Mouse (Mus musculus) MEL (cell line): ENCODE results near the gene Snrnp40. TPM values are rescaled to one million over a fixed set of nuclear protein-coding genes. Genes with fewer than 3 reads are reported as not detected.

Experiments
- DNase-seq: peaks from one replicate; pipeline ENCODE4 v3.0.0; 2011; ENCODE audit warnings: low read depth, low spot score
- H3K27ac ChIP-seq: 2 replicates; pipeline ENCODE4 v1.5.1; 2012; ENCODE audit warnings: low read depth, mild to moderate bottlenecking, control low read depth, low read length, moderate library complexity; ENCODE audit not compliant: control insufficient read depth
- H3K27me3 ChIP-seq, 2 experiments: fragments of 150-350 bp in 1 of 2; sonication (generic) in 1 of 2; 2 replicates each; pipeline ENCODE4 v1.6.1; 2012; ENCODE audit warnings: low read length in 2 of 2, mild to moderate bottlenecking in 2 of 2, improper control_type of control experiment in 1 of 2, moderate library complexity in 1 of 2; ENCODE audit not compliant: insufficient read depth in 2 of 2, control insufficient read depth in 1 of 2
- H3K36me3 ChIP-seq, 2 experiments: 2 replicates each; pipeline ENCODE4 v1.6.1; 2012 to 2014; ENCODE audit warnings: low read length in 2 of 2, improper control_type of control experiment in 1 of 2, inconsistent platforms in 1 of 2, mild to moderate bottlenecking in 1 of 2; ENCODE audit not compliant: insufficient read depth in 2 of 2, control insufficient read depth in 1 of 2
- H3K4me1 ChIP-seq, 2 experiments: fragments of 150-350 bp in 1 of 2; sonication (generic) in 1 of 2; 2 replicates each; pipeline ENCODE4 v1.6.1; 2012; ENCODE audit warnings: low read length in 2 of 2, improper control_type of control experiment in 1 of 2, mild to moderate bottlenecking in 1 of 2; ENCODE audit not compliant: insufficient read depth in 2 of 2, control insufficient read depth in 1 of 2
- H3K4me3 ChIP-seq, 2 experiments: fragments of 150-350 bp in 1 of 2; sonication (generic) in 1 of 2; 2 replicates each; pipeline ENCODE4 v1.5.1; 2012; ENCODE audit warnings: low read depth in 2 of 2, low read length in 2 of 2, mild to moderate bottlenecking in 2 of 2, moderate library complexity in 2 of 2, control low read depth in 1 of 2, improper control_type of control experiment in 1 of 2; ENCODE audit not compliant: control insufficient read depth in 1 of 2, insufficient read depth in 1 of 2
- H3K79me2 ChIP-seq: 2 replicates; pipeline ENCODE4 v1.6.1; 2012; ENCODE audit warnings: mild to moderate bottlenecking, low read length, moderate library complexity; ENCODE audit not compliant: control insufficient read depth, poor library complexity, insufficient read depth
- H3K9ac ChIP-seq: 2 replicates; pipeline ENCODE4 v1.6.1; 2012; ENCODE audit warnings: low read depth, mild to moderate bottlenecking, control low read depth, low read length, moderate library complexity; ENCODE audit not compliant: control insufficient read depth, poor library complexity, severe bottlenecking
- H3K9me3 ChIP-seq: fragments of 150-350 bp; sonication (generic); replicated peaks from 2 replicates; pipeline ENCODE4 v1.6.1; 2012; ENCODE audit warnings: mild to moderate bottlenecking, low read length, improper control_type of control experiment, moderate library complexity; ENCODE audit not compliant: insufficient read depth
- CTCF ChIP-seq, 3 experiments: IDR thresholded peaks in 2 of 3; conservative IDR thresholded peaks in 1 of 3; 2 replicates each; pipeline ENCODE4 v1.5.1; 2011 to 2012; ENCODE audit warnings: low read length in 3 of 3, low read depth in 2 of 3, mild to moderate bottlenecking in 2 of 3, improper control_type of control experiment in 1 of 3, inconsistent platforms in 1 of 3, mixed read lengths in 1 of 3, moderate library complexity in 1 of 3; ENCODE audit not compliant: control insufficient read depth in 1 of 3, insufficient read depth in 1 of 3, poor library complexity in 1 of 3, severe bottlenecking in 1 of 3
- ELF1 ChIP-seq: IDR thresholded peaks from 2 replicates; pipeline ENCODE4 v1.6.1; 2014; ENCODE audit warnings: low read depth, mild to moderate bottlenecking, inconsistent platforms, low read length, improper control_type of control experiment, moderate library complexity
- EP300 ChIP-seq, 2 experiments: IDR thresholded peaks; 2 replicates each; pipeline ENCODE4 v1.6.1; 2011; ENCODE audit warnings: improper control_type of control experiment in 2 of 2, low read length in 2 of 2, low read depth in 1 of 2, mild to moderate bottlenecking in 1 of 2
- GABPA ChIP-seq: IDR thresholded peaks from 2 replicates; pipeline ENCODE4 v1.6.1; 2012; ENCODE audit warnings: low read depth, mild to moderate bottlenecking, inconsistent platforms, low read length, improper control_type of control experiment, moderate library complexity
- HCFC1 ChIP-seq: IDR thresholded peaks from 2 replicates; pipeline ENCODE4 v1.6.1; 2012; ENCODE audit warnings: low read depth, mild to moderate bottlenecking, inconsistent platforms, low read length, improper control_type of control experiment, moderate library complexity
- JUND ChIP-seq: IDR thresholded peaks from 2 replicates; pipeline ENCODE4 v1.6.1; 2011; ENCODE audit warnings: low read depth, mild to moderate bottlenecking, improper control_type of control experiment, low read length
- KAT2A ChIP-seq: conservative IDR thresholded peaks from 2 replicates; pipeline ENCODE4 v1.6.1; 2012; ENCODE audit warnings: low read depth, low read length, improper control_type of control experiment, inconsistent platforms
- MXI1 ChIP-seq: IDR thresholded peaks from 2 replicates; pipeline ENCODE4 v1.6.1; 2011; ENCODE audit warnings: mild to moderate bottlenecking, low read depth, low read length, improper control_type of control experiment
- MYB ChIP-seq: IDR thresholded peaks from 2 replicates; pipeline ENCODE4 v1.6.1; 2011; ENCODE audit warnings: mild to moderate bottlenecking, low read depth, low read length, improper control_type of control experiment
- POLR2AphosphoS5 ChIP-seq: IDR thresholded peaks from 2 replicates; pipeline ENCODE4 v1.6.1; 2012; ENCODE audit warnings: low read depth, borderline replicate concordance, mild to moderate bottlenecking, inconsistent platforms, low read length, moderate library complexity, mixed read lengths
- RAD21 ChIP-seq: IDR thresholded peaks from 2 replicates; pipeline ENCODE4 v1.6.1; 2011; ENCODE audit warnings: mild to moderate bottlenecking, low read depth, low read length, improper control_type of control experiment
- SIN3A ChIP-seq: IDR thresholded peaks from 2 replicates; pipeline ENCODE4 v1.6.1; 2012; ENCODE audit warnings: low read length, improper control_type of control experiment, inconsistent platforms
- SMC3 ChIP-seq: IDR thresholded peaks from 2 replicates; pipeline ENCODE4 v1.6.1; 2011; ENCODE audit warnings: low read depth, low read length, improper control_type of control experiment
- TBP ChIP-seq: IDR thresholded peaks from 2 replicates; pipeline ENCODE4 v1.8.0; 2011; ENCODE audit warnings: low read depth, low read length, improper control_type of control experiment
- polyA plus RNA-seq, 2 experiments: library from polyadenylated mRNA; stranded (reverse) in 1 of 2; unstranded in 1 of 2; fragments of >175 nt in 1 of 2; fragments of >200 nt in 1 of 2; gene quantifications; 2 replicates each; pipeline versions ENCODE4 v1.2.1 to v1.2.4; 2012; ENCODE audit warnings: low replicate concordance in 2 of 2, low read depth in 1 of 2; ENCODE audit not compliant: insufficient read length in 2 of 2, insufficient read depth in 1 of 2, missing spikeins in 1 of 2
- total RNA-seq: library from RNA; depleted of rRNA; stranded (reverse); fragments of 300-350 nt; gene quantifications from 2 replicates; pipeline ENCODE4 v1.2.3, GENCODE M21; 2012

Snrnp40 gene
- total and polyA plus RNA-seq, 3 experiments: 127 to 371 (median 151) TPM

- Histone ChIP-seq H3K4me1 (no peaks in the 10 kb centered on the region), H3K27me3 (no peaks in the 10 kb centered on the region), H3K36me3 (no peaks in the 10 kb centered on the region; a peak in 1 of 4 replicates), H3K79me2 (no peaks in the 10 kb centered on the region), H3K9ac (no peak overlapping the region), H3K4me3 (no peak overlapping the region), H3K9me3 (no peaks in the 10 kb centered on the region), H3K27ac (no peak overlapping the region)
- no peak for TF ChIP-seq JUND
- TF ChIP-seq EP300 (IDR thresholded peaks at IDR 0.05; ENCODE audit: low read depth in 1 of 2, low read length in 2 of 2): no peak
- no peak for TF ChIP-seq CTCF (IDR thresholded peaks at IDR 0.05 in 2 of 3, conservative IDR thresholded peaks at IDR 0.05 in 1 of 3; ENCODE audit: control insufficient read depth in 1 of 3, insufficient read depth in 1 of 3, low read depth in 2 of 3, low read length in 3 of 3, poor library complexity in 1 of 3, severe bottlenecking in 1 of 3)
- TF ChIP-seq GABPA: no peak
- no peak for TF ChIP-seq ELF1
- DNase-seq: no peak
These were observed 24.1 kb upstream of the Snrnp40 start for GRCm38 (mm10) chr4:130335867-130336266.

GRCm38 (mm10) chr4:130341691-130342090 is 18.2 kb upstream of the Snrnp40 start:
- 0 out of 2 replicates have a peak, but pooled peaks have one; percentile 41 for TF ChIP-seq JUND
- peak; percentile 65 for TF ChIP-seq RAD21
- TF ChIP-seq MYB: no peak
- no peak for TF ChIP-seq EP300 (IDR thresholded peaks at IDR 0.05; ENCODE audit: low read depth in 1 of 2, low read length in 2 of 2)
- no peak for TF ChIP-seq POLR2AphosphoS5
- peak; percentile 39 to 90 (median 88) for TF ChIP-seq CTCF (IDR thresholded peaks at IDR 0.05 in 2 of 3, conservative IDR thresholded peaks at IDR 0.05 in 1 of 3; ENCODE audit: control insufficient read depth in 1 of 3, insufficient read depth in 1 of 3, low read depth in 2 of 3, low read length in 3 of 3, poor library complexity in 1 of 3, severe bottlenecking in 1 of 3)
- TF ChIP-seq MXI1: 0 out of 2 replicates have a peak, but pooled peaks have one; percentile 29
- peak; percentile 67 for TF ChIP-seq SMC3
- TF ChIP-seq HCFC1: 0 out of 2 replicates have a peak, but pooled peaks have one; percentile 23
- no peak for TF ChIP-seq TBP
- peak; percentile 63; the same call in 1 of the 2 replicates for TF ChIP-seq SIN3A
- TF ChIP-seq, all 39 proteins: peak for 7
- Histone ChIP-seq H3K4me1 (no peaks in the 10 kb centered on the region), H3K36me3 (no peaks in the 10 kb centered on the region; a peak in 1 of 4 replicates), H3K79me2 (no peaks in the 10 kb centered on the region), H3K27me3 (no peaks in the 10 kb centered on the region), H3K9me3 (no peaks in the 10 kb centered on the region), H3K27ac (no peak overlapping the region), H3K9ac (no peak overlapping the region), H3K4me3 (no peak overlapping the region)
- DNase-seq: peak; percentile 77

- H3K9ac ChIP-seq: no peak overlapping the region
- no peaks in the 10 kb centered on the region for H3K79me2 ChIP-seq
- H3K27ac ChIP-seq: no peak overlapping the region
- peak; percentile 41 for DNase-seq
- no peaks in the 10 kb centered on the region for H3K4me1 ChIP-seq
- peak; percentile 52 to 56 (median 52) for TF ChIP-seq CTCF (IDR thresholded peaks at IDR 0.05 in 2 of 3, conservative IDR thresholded peaks at IDR 0.05 in 1 of 3; ENCODE audit: control insufficient read depth in 1 of 3, insufficient read depth in 1 of 3, low read depth in 2 of 3, low read length in 3 of 3, poor library complexity in 1 of 3, severe bottlenecking in 1 of 3)
- TF ChIP-seq ELF1: no peak
- TF ChIP-seq RAD21: peak; percentile 37
- TF ChIP-seq KAT2A: no peak
- no peaks in the 10 kb centered on the region for H3K27me3 ChIP-seq
- H3K9me3 ChIP-seq: no peaks in the 10 kb centered on the region
- H3K4me3 ChIP-seq: no peak overlapping the region
- peaks cover 0 to 7% of the 10 kb centered on the region in 2 experiments; a peak in 2 of 4 replicates for H3K36me3 ChIP-seq
These were observed 10.3 kb upstream of the Snrnp40 start for GRCm38 (mm10) chr4:130349666-130350065.
